Mouse (Mus musculus) megakaryocyte, adult 5-6 weeks (primary cell): ENCODE measurements around the gene Acd. TPM values are rescaled to one million over a fixed set of nuclear protein-coding genes. Genes with fewer than 3 reads are reported as not detected.

Source experiments
- ATAC-seq: 2 replicates; pipeline ENCODE4 v1.8.0; 2016; ENCODE audit warnings: mild to moderate bottlenecking, inconsistent platforms; ENCODE audit not compliant: poor library complexity, severe bottlenecking
- total RNA-seq, 2 experiments: library from RNA; stranded (forward) in 1 of 2; stranded (reverse) in 1 of 2; fragments of 153-499, 151-499 nt in 1 of 2; fragments of 221-1000, 200-1000 nt in 1 of 2; gene quantifications; 2 replicates each; pipeline versions ENCODE4 v1.2.3 to v1.2.4; 2015 to 2017

Acd gene
- total RNA-seq (2015) (20.4 and 28.0 TPM in 2 replicates), total RNA-seq (2017) (10.6 and 12.3 TPM in 2 replicates)

DNA sequence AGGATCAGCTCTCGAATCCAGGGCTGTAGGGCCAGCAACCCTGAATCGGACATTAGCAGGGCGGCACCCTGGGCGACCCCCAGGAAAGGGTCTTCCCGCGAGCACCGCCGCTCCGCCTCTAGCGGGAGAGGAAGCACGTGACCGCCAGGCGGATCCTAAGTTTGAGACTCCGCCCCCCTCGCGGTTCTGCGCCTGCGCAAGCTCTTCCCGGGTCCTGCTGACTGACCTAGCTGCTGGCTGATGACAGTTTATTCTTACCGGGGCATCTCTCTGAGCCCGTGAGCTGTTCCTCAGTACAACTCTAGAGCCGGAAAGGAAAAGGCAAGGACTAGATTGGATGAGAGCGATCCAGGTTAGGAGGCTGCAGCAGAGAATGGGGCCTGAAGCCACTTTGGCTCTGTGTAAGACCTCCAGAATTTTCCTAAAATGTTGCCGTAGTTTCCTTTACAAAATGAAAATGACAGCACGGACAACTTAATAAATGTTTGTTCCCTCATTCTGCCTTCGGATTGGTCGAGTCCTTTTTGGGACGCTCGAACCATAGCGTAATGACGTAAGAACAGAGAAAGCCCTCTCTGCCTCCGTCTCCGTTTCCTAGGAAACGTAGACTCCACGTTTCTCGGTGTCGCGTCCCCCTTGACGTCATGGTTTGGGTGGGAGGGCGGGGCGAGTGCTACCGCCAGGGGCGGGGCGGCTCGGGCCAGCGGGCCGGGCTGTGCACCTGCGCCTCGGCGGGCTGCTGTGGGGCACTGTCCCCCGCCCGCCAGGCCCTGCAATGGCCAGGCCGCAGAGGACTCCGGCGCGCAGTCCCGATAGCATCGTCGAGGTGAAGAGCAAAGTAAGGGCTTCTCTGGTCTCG, at the start of gene Acd, which contains the start of gene Pard6a:
Gene Acd, minus strand, starts transcription at position 137 of the 859 bp plus-strand sequence.
Gene Pard6a, plus strand, starts transcription at position 183 of the 859 bp plus-strand sequence.
- ATAC-seq = peak; percentile 76

DNA sequence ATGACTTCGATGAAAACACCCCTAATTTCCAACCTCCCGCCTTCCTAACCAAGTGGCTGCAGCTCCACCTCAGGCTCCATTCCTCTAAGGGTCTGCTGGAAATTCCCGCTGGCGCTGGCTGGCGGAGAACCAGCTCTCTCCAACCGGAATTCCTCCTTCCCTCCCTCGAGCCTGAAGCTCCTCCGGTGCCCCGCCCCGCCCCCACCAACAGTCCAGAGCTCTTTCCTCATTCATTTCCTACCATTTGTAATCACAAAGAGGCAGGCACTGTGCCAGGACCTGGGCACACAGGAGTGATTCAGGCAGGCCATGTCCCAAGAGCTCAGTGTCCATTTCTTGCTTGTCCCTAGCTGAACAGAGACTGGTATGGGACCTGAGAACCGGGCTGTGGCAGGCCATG, 49.7 kb upstream of the Acd start:
- ATAC-seq = peak; percentile 21; the same call in 1 of the 2 replicates

DNA sequence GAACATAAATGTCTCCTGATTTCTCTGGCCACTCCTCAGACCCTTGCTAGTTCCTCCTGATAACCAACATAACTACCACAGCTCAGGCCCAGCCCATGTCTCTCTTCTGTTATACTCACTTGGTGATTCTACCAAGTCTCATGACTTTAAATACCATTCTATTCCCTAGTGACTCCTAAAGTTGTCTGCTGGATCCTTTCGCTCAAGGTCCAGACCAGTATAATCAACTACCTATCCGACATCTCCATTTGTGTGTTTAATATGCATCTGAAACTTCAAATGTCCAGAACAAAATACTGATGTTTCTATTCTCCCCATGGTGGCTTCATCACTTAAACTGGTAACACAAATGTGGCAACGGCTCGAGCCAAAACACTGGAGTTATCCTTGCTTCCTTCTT, 42.4 kb upstream of the Acd start:
- ATAC-seq = no peak

DNA sequence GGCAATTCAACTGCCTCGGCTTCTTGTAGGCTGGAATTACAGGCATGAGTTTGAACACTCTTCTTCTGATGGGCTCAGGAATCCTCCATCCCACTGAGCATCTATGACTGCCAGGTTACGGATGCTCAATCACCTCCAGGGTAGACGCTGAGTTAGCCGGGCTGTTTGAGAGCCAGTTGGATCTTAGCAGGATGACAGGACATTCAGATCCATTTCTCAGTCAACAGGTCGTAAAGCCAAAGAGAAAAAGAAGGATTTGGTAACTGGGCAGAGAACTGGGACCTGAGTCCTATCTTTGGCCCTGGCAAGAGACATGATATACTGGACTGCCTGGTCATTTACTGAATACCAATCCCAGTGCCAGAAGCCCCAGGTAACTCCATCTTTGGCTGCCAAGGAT, 38.3 kb upstream of the Acd start:
- ATAC-seq = no peak

DNA sequence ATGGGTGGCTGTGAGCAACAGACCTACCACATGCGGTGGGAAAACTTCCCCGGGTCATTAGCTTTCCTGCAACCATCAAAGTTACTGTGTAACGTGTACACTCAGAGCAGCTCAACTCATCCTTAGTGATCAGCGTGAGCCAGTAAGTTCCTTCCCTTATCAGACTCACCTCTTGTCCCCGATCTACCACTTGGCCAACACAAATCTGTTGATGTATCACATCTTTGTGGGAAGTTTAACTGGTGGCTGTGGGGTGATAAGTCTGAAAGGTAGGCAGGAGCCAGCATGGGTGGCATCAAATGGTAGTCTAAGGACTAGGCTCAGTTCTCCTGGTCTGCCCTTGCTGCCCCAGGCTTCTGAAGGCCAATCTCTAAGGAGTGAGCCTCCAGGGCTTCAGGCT, 31.3 kb upstream of the Acd start:
- no peak for ATAC-seq

DNA sequence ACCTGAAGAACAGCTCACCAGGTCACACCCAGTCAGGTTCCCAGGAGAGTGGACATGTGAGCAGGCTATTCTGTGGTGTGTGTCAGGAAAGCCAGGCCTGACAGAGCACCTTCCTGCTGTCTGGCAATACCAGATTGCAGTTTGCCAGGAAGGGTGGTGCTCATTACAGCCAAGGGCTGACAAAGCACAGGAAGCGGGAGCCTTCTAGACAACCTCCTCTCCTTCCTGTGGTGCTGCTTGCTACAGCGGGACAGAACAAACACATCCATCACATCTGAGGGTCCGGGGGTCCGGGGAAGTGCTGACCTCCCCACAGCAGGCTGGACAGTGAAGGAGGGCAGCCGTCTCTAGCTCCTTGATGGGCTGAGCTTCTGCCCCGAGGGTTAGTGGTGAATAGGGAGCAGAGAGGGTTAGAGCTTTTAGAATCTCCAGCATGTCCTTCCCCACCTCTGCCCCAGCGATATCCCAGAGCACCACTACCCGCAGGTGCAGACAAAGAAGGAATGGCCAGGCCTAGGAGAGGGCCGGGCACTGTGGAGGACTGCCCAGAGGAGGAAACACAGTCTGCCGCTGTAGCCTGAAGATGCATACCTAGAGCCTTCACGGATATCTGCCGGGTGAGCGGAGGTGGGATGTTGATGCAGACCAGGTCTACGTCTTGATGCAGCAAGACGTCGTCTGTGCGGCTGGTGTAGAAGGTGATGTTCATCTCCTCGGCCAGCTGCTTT, 26.7 kb upstream of the Acd start:
- ATAC-seq = peak; percentile 77

DNA sequence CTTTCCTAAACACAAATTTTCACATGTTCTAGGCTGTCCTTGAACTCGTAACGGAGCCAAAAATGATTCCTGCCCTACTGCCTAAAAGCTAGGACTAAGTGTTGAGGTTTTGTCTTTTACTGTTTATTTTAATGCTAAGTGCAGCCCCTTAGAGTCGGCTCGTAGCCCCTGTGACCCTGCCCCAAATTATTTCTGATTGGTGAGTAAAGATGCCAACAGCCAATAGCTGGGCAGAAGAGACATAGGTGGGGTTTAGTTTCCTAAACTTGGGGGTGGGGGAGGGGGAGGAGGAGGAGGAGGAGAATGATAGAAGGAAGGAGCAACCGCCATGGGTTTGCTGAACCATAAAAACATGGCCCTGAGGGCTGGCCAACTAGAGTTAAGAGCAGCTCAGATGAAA, 24.8 kb upstream of the Acd start:
- ATAC-seq = no peak

DNA sequence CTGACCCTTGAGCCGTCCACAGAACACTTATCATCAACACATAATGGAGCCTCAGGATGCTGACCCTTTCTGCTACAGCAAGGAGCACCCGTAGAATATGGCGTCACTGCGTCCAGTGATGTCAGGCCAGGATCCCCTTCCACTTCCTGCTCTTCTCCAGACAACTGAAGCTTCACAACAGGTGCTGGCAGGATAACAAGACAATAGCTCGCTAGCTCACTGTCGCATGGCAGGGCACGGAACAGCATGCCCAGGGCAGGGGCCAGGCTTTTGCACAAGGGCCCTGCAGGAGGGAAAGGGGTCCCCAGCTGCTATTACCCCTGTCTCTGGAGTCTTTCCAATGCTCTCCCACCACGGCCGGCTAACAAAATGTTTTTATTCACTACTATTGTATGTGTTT, 22.0 kb upstream of the Acd start:
- no peak for ATAC-seq

DNA sequence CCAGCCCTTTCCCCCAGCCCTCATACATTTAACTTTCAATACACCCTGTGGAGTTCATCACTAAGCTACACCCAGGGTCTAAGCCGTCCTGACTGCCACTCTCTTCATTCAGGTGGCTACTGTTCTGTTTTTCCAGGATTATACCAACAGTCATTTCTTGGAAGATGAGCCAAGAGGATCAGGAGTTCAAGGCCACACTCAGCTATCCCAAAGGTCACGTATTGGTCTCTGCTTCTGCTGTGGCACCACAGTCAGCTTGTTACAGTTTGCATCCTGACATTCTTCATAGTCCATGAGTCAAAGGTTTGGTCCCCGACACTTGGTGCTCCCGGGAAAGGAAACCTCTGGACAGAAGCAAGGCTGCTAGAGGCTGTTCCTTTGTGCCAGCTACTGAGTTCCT, 18.7 kb upstream of the Acd start:
- no peak for ATAC-seq

DNA sequence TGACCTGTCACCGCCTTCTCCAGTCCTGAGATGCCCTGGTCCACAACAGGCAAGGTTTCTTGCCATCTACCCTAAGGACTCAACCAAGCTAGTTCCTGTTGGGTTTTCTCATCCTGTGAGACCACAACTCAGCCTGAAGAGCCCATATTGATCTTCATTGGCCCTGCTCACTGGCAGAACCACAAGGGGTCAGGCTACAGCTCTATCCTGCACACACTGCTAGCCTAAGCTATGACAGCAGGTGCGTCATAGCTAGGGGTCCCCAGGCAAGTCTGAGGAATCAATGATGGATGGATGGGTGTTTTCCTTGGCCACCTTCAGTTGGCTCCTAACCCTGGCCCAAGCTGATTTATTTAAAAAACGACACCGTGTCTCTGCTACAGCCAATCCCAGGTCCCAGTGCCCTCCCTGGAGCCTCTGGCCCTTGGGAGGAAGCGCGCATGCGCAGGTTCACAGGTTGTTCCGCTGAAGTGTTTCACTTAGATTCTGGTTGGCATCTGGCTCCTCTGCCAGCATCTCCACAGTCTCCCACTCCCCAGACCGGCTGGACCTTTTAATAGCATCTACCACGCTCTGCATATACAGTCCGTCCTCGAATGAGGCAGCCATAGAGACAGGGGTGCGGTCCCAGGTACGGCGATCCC, 15.5 kb upstream of the Acd start:
- ATAC-seq = no peak

DNA sequence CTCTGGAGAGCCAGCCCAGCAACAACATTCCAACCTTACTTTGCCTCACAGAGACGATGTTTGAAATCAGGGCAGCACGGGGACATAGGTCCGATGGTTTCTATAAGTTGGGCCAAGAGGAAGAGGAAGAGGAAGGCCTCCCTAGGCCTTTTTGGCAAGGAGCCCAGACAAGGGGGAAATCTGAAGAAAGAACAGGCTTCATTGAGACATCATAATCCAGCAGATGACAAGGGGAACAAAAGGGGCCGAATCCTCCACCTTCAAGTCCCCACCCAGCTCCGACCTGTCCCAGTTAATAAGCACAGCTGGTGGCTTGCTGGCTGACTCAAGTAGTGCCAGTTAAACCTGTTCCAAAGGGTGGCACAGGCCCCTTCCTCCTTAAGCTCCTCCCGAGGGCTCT, 14.1 kb upstream of the Acd start:
- ATAC-seq = peak; percentile 63

DNA sequence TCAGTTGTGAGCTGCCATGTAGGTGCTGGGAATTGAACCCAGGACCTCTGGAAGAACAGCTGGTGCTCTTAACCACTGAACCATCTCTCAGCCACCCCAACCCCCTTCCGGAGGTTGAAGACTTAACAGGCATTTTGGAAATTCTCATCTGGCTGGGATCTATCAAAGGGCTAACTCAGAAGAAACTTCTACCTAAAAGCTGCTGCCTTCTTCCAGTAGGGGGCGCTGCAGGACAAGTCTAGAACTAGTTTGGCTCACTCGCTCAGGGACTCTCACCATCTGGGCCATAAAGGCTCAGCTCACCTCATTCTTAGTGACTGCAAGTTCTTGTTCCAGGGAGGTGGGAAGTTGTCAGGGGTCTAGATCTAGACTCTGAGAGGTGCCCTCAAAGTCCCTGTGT, 13.2 kb upstream of the Acd start:
- ATAC-seq = peak; percentile 83

DNA sequence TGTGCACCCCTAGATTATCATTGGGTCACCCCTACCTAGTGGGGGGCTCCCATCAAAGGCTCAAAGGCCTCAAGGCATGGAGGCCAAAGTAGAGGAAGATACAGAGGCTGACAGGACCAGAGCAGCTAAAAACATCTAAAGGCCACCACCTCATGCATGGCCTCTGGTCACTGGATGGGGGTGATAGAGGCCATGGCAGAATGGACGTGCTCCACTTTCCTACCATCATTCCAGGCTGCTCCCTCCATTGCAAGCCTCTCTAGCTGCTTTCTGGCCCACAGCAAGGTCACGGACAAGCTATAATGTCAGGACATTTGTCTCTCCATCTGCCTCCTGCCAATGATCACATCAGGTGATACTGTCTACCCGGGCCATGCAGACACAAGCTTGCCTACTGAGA, 11.4 kb upstream of the Acd start:
- no peak for ATAC-seq

DNA sequence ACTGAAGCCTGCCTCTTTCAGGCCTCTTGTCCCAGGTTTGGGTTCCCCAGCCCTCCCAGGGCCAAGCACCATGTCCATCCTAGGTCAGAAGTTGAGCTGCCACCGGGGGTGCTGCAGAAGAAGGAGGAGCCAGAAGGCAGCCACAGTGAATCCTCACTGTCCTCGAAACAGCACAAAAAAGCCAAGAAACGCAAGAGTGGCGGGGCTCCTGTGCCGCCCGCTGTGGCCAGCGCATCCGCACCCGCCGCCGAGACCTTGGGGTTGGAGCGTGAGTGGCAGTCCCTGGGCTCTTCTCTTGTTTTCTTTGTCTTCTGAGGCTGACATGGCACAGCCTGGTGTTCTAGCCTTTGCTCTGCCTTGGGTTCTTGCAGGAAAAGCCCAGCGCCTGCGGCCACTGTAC, 8.4 kb upstream of the Acd start:
- no peak for ATAC-seq

DNA sequence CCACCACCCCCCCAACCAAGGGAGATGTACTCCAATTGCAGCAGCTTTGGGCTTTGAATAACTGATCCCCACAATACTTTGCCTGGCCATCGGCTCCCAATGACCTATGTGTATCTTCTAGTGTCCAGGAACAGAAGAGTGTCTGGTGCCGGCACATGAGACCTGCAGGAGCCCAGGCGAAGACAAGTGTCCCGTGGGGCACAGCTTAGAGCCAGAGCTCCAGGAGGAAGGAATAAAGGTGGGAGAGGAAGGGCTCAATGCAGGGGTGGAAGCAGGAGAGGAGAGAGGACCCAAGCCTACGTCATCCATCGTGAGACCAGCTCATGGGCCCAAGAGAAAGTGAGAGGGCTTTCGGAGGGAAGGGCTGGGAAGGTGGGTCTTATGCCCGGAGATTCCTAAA, 7.8 kb upstream of the Acd start:
- ATAC-seq = no peak

DNA sequence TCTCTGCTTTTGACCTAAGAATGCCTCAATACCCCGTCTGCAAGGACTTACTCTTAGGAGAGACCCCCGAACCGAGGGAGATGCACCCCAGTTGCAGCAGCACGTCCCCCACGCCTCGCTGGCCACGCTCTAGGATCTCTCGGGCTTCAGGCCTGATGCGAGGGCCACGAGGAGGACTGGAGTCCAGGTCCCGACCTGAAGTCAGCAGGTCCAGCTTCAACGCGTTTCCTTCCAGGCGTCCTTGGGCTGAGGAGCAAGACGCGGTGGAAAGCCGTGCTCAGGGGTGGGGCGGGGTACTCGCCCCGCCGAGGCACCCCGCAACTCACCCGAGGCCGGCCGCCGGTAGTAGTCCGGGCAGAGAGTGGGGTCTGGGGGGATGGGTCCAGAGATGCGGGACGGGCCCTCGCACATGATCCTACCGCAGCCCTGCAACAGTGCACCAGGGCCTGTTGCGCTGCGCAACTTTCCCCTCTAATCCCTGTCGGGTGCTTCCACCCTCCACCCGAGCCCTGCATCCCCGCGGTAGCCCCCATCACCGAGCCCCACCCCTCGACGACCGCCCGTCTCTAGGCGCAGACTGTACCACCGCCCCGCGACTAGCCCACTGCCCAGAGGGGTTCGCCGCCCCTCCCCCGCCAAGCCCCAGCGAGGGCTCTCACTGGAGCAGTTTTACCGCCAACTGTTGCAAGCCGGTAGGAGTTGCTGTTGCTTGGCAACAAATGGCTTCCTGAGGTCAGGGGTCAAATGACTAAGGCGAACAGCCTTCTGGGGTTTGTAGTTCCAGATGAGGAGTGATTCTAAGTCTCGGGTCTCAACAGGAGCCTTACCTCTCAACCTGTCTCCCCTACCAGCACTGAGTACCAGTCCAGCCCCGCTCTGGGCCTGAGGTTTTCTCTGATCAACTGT, 6.8 kb upstream of the Acd start, which contains the start of the genes 4933405L10Rik and Enkd1:
Gene 4933405L10Rik, plus strand, starts transcription at position 158 of the 906 bp plus-strand sequence.
Gene Enkd1, minus strand, starts transcription at position 713 of the 906 bp plus-strand sequence.
- ATAC-seq = peak; percentile 97

DNA sequence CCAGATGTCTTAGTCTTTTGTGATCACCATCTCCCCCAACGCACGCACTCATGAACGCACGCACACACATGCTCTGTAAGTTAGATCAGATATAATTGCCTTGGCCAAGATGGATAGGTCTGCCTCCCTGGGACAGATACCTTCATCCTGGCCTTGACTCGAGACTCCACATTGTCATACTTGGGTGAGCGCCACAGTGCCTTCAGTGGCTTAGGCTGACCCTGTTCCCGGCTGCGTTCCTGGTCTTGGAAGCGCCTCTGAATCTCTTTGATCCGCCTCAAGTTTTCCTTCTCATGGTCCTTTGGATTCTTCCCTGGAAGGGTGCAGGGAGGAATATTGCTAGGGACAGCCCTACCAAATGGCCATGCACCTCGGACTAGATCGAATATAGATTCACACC, 5.5 kb upstream of the Acd start:
- no peak for ATAC-seq

DNA sequence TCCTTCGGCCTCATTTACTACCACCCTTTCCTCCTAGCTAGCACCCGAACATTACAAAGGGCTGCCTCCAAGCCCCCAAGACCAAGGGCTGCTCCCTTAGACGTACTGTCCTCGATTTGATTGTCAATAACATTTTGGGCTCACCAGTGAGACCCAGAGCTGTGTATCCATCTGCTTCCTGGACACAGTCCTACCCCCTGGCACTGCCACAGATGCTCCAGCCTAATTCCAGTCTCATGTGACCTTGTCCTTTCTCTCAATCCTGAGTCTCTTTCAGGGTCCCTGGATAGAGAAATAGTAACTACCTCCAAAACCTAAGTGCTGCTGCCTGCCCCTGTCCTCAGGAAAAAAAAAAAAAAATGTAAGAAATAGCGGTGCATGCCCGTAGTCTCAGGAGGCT, 4.1 kb upstream of the Acd start:
- ATAC-seq = no peak

DNA sequence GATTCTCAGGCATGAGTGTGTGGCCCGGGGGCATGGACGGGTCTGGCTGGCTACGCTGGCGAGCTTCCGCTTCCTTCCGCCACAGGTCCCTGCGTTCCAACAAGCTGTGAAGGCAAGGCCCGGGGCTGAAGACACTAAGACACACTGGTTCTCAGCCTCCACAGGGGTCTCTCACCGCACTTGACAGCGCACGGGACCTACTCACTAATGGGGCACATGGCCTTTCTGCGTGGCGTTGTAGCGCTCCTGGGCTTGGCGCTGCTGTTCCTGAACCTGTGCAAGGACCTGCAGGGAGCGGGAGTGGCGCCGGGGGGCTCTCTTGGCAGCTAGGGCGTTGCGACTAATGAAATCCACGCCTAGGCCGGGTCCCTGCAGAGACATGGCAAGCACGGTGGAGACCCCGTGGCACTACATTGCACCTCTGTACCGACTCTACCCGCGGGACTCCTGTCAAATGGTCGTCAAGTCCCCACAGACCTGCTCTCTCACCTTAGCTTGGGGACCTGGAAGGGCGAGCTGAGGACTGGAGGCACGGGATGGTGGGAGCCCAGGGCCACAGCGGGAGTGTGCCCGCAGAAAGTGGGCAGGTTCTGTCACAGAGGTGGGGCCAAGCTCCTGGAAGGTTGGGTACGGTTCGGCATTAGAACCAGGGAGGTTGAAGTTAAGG, 3.4 kb upstream of the Acd start:
- ATAC-seq = no peak
